Mouse (Mus musculus): ENCODE measurements around the gene Xpo4. TPM values are rescaled to one million over a fixed set of nuclear protein-coding genes. Genes with fewer than 3 reads are reported as not detected.

The Xpo4 gene
- polyA plus RNA-seq, 1 experiment from 2014 or later = 11.6 TPM

GRCm38 (mm10) chr14:57533214-57533613 is 132.0 kb downstream of the Xpo4 start:
- Histone ChIP-seq H3K27me3 (0 out of 2 replicates have a peak, but pooled peaks cover 6% of the 10 kb centered on the region), H3K4me1 (replicated peaks) (peaks cover 34% of the 10 kb centered on the region), H3K4me3 (no peak overlapping the region), H3K36me3 (no peaks in the 10 kb centered on the region), H3K4me2 (no peak overlapping the region), H3K9me3 (no peaks in the 10 kb centered on the region), H3K27ac (replicated peaks) (no peak overlapping the region), H3K9ac (no peak overlapping the region)
- no peak for ATAC-seq (ENCODE audit: low FRiP score, low read depth)
- 38% methylated on average over 3 of the region's 3 CpGs for WGBS

DNA sequence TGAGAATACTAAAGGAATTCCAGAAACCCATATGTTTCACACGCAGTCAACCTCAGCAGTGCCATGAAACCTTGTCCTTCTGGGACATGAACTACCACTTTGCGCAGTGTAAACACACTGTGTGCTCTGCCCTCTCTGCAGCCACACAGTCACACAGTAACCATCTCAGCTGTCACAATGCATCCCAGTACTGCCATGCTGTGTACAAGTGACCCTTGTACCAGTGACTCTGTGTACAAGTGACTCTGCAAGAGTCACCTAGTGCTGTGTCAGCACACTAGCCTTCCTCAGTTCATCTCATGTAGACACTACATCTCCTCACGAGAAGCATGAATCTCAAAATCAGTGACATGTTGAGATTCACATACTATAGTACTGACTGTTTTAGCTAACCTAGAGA is 132.7 kb downstream of the Xpo4 start:
- H3K9me3 ChIP-seq = no peaks in the 10 kb centered on the region
- H3K27me3 ChIP-seq = peaks cover 7% of the 10 kb centered on the region; the same call in 1 of the 2 replicates
- H3K4me1 ChIP-seq (replicated peaks) = peaks cover 32% of the 10 kb centered on the region
- H3K4me3 ChIP-seq = no peak overlapping the region
- whole genome bisulfite sequencing = 92% methylated on average over 3 of the region's 3 CpGs
- ATAC-seq (ENCODE audit: low FRiP score, low read depth) = no peak
- no peak overlapping the region for H3K27ac ChIP-seq (replicated peaks)
- H3K36me3 ChIP-seq = no peaks in the 10 kb centered on the region
- no peak overlapping the region for H3K9ac ChIP-seq
- H3K4me2 ChIP-seq = no peak overlapping the region

GRCm38 (mm10) chr14:57529786-57530515 is 135.3 kb downstream of the Xpo4 start:
- Histone ChIP-seq H3K36me3 (no peaks in the 10 kb centered on the region), H3K4me3 (no peak overlapping the region), H3K9ac (no peak overlapping the region), H3K9me3 (no peaks in the 10 kb centered on the region), H3K4me1 (replicated peaks) (peaks cover 30% of the 10 kb centered on the region), H3K27ac (replicated peaks) (no peak overlapping the region), H3K4me2 (no peak overlapping the region), H3K27me3 (peaks cover 12% of the 10 kb centered on the region)
- WGBS = 65% methylated on average over 5 of the region's 5 CpGs
- no peak for ATAC-seq (ENCODE audit: low FRiP score, low read depth)

DNA sequence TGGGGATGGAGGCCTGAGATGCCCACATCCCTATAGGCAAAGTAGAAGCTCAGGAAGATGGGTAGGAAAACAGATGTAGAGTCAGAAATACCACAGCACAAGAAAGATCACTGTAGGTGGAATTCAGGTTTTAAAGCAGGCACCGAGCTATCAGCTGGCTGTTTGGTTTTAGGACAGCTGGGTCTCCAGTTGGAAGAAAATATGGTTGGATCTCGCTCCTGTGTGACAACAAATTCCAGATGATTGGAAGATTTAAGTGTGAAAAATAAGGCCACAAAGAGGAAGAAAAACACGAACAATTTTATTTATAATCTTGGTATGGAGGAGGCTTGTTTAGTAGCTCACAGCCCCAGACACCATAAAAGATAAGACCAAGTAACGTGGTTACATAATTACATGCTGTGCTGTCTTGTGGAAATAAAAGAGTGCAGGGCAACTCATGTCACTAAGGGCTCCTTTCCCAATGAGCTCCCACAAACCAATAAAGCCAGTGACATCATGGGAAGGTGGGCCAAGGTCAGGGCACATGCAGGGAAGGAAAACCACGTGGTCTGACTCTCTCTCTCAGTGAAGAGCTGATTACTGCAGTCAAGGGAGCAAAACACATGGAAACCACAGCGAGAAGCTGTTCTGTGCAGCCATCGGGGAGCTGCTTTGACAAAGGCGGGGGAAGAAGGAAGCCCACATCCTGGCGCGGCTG is 136.0 kb downstream of the Xpo4 start:
- H3K4me3 ChIP-seq = no peak overlapping the region
- no peaks in the 10 kb centered on the region for H3K36me3 ChIP-seq
- peaks cover 12% of the 10 kb centered on the region for H3K27me3 ChIP-seq
- H3K9ac ChIP-seq = no peak overlapping the region
- 57% methylated on average over 10 of the region's 10 CpGs for WGBS
- H3K4me2 ChIP-seq = no peak overlapping the region
- peaks cover 26% of the 10 kb centered on the region for H3K4me1 ChIP-seq (replicated peaks)
- no peak for ATAC-seq (ENCODE audit: low FRiP score, low read depth)
- no peaks in the 10 kb centered on the region for H3K9me3 ChIP-seq
- no peak overlapping the region for H3K27ac ChIP-seq (replicated peaks)

DNA sequence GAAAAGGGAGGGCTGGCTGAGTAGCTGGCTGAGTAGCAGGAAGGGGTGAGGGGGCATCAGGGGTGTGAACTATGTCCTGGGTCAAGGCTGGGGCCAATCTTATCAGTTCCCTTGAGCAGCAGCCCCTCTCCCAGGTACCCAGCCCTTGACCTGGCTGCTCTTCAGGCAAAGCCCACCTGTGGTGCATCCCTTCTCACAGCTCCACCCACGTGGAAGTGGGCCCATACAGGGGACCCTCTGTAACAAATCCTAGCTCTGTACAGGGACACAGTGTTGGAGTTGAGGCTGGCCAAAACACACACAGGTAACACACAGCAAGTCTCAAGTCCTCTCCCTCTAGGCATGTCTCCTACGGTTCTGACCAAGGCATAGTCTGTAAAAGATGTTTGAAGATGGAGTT is 137.6 kb downstream of the Xpo4 start:
- H3K9ac ChIP-seq = no peak overlapping the region
- H3K9me3 ChIP-seq = no peaks in the 10 kb centered on the region
- H3K36me3 ChIP-seq = no peaks in the 10 kb centered on the region
- no peak overlapping the region for H3K27ac ChIP-seq (replicated peaks)
- no peak overlapping the region for H3K4me2 ChIP-seq
- ATAC-seq (ENCODE audit: low FRiP score, low read depth) = no peak
- 30% methylated on average over 2 of the region's 2 CpGs for WGBS
- no peak overlapping the region for H3K4me3 ChIP-seq
- peaks cover 16% of the 10 kb centered on the region for H3K27me3 ChIP-seq
- H3K4me1 ChIP-seq (replicated peaks) = peaks cover 24% of the 10 kb centered on the region

Other genes with a start within 250 kb of the Xpo4 start
- 17.0 and 18.8 TPM in 2 replicates for gene Ift88, start 241.4 kb downstream of the Xpo4 start, polyA plus RNA-seq (2015; fragmentation: Nextera tagmentation; extraction: Ambion mirVana)
- gene Il17d, start 140.7 kb downstream of the Xpo4 start, polyA plus RNA-seq (2015; fragmentation: Nextera tagmentation; extraction: Ambion mirVana) = 6.1 and 7.4 TPM in 2 replicates
- gene Eef1akmt1, start 93.8 kb downstream of the Xpo4 start, polyA plus RNA-seq (2015; fragmentation: Nextera tagmentation; extraction: Ambion mirVana) = 89.6 and 94.9 TPM in 2 replicates
- gene Gm49361, start 80.7 kb upstream of the Xpo4 start, polyA plus RNA-seq (2015; fragmentation: Nextera tagmentation; extraction: Ambion mirVana) = not detected in 2 replicates
- gene Lats2, start 93.0 kb upstream of the Xpo4 start, polyA plus RNA-seq (2015; fragmentation: Nextera tagmentation; extraction: Ambion mirVana) = 8.1 and 8.2 TPM in 2 replicates
- 23.6 and 29.2 TPM in 2 replicates for gene Sap18, start 132.8 kb upstream of the Xpo4 start, polyA plus RNA-seq (2015; fragmentation: Nextera tagmentation; extraction: Ambion mirVana)
- 8.4 and 10.6 TPM in 2 replicates for gene Ska3, start 160.8 kb upstream of the Xpo4 start, polyA plus RNA-seq (2015; fragmentation: Nextera tagmentation; extraction: Ambion mirVana)
- gene Mrpl57, start 160.8 kb upstream of the Xpo4 start, polyA plus RNA-seq (2015; fragmentation: Nextera tagmentation; extraction: Ambion mirVana) = 144 and 153 TPM in 2 replicates
- 35.3 and 37.1 TPM in 2 replicates for gene Zdhhc20, start 224.8 kb upstream of the Xpo4 start, polyA plus RNA-seq (2015; fragmentation: Nextera tagmentation; extraction: Ambion mirVana)